Mouse (Mus musculus) right cerebral cortex, postnatal 14 days (tissue): ENCODE measurements around the gene Rpl13.

Experiments
- DNase-seq: peaks from one replicate; pipeline ENCODE4 v3.0.0; 2022

Rpl13 gene

DNA sequence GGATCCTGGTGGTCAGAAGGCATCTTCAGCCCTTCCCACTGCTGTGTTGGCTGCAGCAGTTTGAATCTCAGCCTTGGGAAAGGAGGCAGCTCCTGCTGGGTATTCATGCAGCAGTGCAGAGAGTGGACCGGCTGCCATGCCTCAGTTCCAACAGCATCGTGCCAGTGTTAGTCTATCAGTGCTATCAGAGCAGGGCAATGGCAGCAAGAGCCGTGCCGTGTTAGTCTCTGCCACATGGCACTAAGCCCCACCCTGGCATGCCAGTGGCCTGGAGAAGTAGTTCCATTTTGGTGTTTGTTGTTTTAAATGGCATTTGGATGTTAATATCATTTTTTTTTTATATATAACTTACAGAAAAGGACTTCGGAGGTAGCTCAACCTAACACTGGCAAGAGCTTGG, 6.8 kb downstream of the Rpl13 start:
- no peak for DNase-seq

DNA sequence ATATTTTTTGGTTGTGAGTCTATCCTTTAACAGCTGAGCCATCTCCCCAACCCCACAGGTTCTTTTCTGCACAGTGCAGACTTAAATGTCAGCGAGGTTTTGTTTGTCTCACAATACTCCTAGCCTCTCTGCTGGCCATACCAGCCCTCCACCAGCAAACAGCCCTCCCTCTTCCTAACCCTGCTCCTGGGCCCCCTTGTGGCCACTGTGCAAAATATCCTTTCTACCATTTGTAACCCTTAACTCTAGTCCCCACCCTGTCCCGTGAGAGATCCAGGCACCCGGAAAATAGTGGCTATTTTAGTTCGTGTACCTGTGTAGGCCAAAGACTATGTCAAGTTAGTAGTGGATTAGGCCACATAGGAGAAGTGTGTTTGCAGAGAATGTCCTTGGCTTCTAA, 8.5 kb downstream of the Rpl13 start:
- DNase-seq = peak; percentile 39

DNA sequence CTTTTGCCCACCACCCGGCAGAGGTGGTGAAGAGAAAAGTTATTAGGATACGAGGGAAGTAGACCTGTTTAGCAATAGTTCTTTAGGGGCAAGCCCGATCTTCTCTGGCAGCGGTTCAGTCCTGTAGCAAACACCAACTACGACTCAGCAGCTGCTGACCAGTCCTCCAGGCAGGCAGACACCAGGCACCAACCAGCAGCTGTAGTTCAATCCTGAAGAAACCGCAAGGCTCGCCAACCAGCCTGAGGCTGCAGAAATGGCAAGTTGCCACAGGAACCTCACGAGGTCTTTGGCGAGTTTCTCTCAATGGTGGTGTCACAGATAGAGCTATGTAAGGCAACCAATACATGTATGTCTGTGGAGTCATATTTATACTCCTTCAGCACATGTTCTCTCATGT, 10.7 kb downstream of the Rpl13 start:
- no peak for DNase-seq

DNA sequence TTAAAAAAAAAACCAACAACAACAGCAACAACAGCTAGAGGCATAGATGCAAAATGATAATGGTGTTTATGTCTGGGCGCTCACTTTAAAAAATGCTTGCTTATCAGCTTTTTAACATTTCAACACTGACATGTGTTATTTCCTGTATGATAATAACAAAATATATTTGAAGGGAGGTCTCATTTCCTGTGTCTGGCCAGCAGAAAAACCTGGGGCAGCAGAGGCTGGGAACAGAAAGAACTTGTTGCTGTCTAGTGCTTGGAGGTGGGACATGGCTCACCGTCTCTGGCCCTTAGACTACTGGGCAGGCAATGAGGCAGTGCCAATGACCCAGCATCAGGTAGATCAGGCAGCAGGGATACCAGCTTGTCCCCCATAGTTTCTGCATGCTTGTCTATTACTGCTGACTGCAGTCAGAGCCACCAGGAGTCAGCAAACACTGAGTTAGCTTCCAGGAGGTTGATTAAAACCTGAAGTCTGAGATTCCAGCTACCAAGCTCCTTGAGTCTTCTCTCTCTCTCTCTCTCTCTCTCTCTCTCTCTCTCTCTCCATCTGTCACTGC, 11.8 kb downstream of the Rpl13 start:
- DNase-seq = no peak

DNA sequence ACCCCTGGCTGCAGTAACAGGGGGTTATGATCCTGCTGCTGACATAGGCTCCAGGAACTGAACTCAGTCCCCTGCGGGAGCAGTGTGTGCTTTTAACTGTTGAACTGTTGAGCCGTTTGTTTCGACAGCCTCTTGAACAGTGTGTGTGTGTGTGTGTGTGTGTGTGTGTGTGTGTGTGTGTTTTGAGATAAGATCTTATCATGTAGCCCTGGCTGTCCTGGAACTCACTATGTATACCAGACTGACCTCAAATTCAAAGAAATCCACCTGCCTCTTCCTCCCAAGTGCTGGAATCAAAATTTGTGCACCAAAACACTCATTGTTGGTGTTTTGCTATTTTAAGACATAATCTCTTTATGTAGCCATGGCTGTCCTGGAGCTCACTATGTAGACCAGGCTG, 12.5 kb downstream of the Rpl13 start:
- no peak for DNase-seq

DNA sequence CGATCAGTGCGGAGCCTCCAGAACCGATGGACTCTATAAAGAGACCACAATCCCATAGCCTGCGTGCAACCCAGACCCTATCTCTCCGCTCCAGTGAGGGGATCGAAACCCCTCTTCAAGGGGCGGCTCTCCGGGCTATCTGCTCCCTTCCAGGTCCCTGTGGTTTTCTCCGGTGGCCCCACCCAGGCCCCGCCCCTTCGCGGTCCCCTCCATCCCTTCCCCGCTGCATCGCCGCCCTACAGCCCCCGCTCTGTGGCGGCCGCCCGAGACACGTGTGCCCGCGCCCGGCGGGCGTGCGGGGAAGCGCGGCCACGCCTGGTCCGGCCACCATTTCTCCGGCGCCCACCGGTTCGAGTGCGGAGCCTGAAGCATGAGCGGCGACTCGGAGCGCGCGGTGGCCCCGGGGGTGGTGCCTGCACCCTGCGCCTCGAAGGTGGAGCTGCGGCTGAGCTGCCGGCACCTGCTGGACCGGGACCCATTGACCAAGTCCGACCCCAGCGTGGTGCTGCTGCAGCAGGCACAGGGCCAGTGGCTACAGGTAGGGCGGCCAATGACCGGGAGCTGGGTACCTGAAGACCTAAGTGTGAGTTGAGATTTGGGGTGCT, 15.1 kb downstream of the Rpl13 start, which contains the start of gene Cpne7:
Gene Cpne7 (plus strand): TSS at position 248 of the 605 bp plus-strand sequence.
- DNase-seq = peak; percentile 40

DNA sequence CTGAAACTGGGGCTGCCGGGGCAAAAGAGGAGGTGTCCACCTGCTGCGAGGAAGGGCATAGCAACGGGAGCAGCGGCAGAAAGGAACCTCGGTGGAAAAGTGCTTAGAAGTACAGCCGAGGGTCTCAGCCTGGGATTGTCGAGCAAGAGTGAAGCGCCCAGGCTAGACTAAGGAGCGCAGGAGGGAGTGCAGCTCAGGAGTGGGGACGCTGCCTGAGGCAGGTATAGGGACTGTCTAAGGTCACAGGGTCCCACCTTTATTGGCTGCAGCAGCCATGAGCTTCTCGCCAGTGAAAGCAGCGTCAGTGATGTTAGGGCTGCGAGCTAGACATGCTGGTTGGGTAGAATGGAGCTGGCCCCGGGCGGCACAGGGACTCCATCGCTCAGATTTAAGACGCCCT, 15.6 kb downstream of the Rpl13 start:
- DNase-seq = no peak

DNA sequence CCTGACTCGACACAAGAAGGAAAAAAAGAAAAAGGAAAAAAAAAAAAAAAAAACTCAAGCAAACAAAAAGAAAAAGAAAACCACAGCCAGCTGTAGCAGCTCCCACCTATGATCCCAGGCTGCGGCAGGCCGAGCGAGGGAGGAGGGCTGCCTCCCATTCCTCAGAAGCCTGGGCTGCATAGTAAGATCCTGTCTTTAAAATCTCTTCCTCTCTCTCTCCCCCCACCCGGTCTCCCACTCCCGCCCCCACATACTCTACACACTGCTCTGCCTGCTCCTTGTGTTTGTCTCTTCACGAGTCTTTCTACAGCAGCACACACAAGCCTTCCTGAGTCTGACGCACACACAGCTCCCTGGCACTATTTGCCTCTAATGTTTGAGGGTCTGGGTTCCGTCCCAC, 19.9 kb downstream of the Rpl13 start:
- DNase-seq = no peak

DNA sequence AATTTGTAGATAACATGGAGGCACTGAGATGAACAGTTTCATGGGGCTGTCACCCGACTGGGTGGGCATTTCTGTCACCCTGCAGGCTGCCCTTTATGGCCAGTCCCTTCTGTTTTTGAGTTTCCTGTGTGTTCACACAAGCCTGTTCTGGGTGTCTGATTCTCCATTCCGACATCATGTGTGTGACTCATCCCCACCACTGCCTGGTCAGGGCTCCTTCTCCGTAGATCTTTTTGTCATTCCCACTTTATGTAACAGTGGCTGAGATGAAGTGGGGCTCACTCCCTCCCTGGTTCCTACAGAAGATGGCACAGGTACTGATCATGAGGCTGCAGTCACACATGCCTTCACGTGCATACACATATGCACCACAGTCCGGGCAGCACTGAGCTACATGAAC, 20.5 kb downstream of the Rpl13 start:
- DNase-seq = no peak

DNA sequence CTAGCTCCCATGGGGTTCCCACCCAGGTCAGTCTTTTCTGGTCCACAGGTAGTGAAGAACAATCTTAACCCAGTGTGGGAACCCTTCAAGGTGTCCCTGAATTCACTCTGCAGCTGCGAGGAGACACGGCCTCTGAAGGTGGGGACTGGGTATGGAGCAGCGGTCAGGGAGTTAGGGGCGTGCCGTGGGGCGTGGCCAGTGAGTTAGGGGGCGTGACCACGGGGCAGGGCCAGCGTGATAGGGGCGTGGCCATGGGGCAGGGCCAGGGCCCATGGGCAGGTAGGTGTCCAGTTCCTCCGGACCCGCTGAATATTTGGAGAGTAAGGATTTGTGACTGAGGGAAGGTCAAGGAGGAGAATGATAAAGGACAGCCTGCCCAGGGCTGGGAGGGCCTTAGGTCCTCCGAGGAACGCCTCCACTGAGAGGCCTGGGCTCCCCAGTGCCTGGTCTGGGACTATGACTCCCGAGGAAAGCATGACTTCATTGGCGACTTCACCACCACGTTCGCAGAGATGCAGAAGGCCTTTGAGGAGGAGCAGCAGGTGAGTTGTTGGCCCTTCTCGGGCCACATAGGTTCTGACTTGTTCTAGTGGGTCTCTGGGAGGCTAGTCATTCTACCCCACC, 24.2 kb downstream of the Rpl13 start:
- no peak for DNase-seq

DNA sequence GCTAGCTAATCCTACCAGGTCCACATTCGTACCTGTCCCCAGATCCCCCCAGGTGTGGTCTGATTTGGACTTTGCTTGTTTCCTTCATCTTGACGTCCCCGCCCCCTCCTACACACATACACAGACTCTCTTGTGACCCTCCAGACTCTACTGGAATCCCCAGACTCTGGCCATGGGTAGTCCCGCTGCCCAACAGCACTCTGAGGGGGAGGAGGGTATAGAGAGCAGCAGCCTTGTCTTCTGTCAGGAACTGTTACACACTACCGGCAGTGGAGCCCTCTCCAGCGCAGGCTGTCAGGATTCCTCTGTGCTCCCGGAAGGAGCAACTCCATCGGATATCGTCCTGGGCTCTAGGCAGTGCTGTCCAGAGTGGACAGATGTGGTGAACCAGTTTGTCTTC, 28.9 kb downstream of the Rpl13 start:
- DNase-seq = no peak

DNA sequence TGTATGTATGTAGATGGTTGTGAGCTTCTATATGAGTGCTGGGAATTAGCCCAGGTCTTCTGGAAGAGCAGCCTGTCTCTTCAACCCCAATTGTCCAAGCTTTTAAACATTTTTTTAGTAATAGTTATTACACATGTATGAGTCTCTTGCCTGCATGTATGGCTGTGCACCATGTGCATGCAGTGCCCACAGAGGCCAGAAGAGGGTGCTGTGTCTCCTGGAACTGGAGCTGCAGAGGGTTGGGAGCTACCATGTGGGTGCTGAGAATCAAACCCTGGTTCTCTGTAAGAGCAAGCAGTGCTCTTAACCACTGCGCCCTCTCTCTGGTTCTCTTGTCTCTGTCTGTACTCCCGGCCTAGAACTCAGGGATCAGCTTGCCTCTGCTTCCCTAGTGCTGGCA, 30.8 kb downstream of the Rpl13 start:
- DNase-seq = no peak

DNA sequence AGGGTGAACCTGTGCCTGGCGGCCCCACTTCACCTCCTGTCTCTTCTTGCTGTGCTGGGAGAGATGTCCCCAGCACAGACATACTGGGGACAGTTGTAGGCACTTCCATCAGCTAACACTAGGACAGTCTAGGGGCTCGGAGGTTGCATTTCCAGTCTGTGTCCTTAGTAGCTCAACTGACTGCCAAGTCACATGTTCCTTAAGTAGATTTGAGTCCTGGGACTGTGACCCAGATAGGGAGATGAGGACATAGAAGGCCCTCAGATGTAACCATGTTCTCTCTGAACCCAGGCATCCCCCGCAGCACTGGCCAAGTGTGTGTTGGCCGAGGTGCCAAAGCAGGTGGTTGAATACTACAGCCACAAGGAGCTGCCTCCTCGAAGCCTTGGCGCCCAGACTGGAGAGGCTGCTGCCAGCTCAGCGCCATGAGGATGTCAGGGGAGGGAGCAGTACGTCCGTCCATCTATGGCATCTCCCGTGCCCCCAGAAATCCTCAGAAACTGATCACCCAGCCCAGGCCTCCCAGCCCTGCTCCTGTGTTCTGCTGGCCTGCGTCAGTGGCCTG, 32.1 kb downstream of the Rpl13 start:
- no peak for DNase-seq

DNA sequence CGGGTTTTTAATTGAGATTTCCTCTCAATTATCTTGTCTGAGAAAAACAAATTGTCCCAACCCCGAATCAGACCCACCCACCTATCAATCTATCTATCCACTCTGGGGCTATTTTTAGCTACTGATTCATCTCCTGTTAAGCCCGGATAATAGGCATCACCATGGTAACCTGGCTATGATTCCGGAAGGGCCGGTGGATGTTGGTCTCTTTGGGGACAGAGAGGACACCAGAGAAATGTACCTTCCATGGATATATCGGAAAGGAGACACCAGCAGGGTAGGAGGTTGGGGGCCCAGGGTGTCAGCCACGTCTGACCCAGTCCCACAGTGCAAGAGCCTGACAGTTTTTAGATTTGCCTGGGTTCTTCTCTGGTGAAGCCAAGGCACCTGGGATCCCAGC, 33.3 kb downstream of the Rpl13 start:
- DNase-seq = no peak

DNA sequence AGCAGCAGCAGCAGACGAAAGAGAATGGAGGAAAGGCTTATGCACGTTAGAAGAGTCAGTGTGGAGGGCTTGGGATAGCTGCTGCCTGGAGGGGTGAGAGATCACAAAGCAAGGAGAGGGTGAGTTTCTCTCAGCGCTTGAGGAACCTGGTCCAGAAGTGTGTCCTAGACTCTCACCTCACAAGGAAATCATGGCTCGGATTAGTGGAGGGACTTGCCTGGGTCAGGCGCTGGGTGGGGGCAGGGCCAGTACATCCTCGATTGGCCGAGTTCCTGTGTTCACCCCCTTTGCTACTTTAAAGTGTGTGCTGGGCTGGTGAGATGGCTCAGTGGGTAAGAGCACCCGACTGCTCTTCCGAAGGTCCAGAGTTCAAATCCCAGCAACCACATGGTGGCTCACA, 33.7 kb downstream of the Rpl13 start:
- DNase-seq = no peak

DNA sequence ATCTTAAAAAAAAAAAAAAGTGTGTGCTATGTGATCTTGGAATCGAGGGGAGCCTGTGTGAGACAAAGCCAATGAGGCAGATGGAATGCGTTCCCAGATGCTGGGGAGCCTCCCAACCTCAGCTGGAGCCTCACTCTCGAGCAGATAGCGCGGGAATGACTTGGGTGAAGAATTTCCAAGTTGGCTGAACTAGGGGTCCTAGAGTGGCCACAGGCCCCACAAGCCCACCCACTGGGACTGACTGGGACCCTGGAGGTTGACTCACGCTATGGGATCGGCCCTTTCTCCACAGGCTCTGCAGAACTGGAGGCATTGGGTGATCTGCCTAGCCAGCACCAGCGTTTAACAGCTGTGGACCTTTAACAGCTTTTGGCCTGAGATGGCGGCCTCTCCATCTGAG, 34.1 kb downstream of the Rpl13 start:
- DNase-seq = no peak

DNA sequence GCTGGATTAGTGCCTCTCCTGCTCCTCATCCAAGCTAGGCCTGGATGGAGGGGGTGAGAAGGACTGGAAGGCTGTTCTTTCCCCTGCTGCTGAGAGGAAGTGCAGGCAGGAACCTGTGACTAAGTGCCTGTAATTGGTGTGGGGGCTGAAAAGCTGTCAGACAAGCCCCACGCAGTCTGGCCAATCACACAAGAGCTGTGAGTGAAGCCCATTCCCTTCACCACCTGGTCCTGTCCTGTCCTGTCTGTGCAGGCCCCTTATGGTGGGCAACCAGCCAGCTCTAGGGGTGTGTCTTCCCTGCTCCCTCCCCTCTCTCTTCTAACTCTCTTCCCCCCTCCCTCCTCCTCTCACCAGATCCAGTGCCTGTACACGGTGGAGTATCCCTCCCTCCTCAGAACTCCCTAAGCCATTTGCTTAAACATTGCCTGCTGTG, 35.5 kb downstream of the Rpl13 start:
- peak; percentile 62 for DNase-seq

DNA sequence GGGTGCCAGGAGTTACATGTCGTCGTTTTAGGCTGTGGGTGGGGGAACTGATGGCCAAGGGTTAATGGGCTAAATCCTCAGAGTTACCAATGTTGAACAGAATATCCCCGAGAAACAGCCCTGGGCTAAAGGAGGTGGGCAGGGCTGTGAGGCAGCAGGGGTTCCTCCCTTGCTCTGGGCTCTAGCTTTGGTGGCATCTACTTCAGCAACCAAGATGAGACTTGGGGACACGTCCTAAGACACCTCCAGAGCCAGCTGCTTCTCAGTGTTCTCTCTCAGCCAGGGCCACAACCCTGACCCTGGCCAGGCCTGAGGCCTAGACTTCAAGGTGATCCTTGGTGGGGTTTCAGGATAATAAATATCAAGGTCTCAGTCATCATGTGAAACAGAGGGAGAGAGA, 36.6 kb downstream of the Rpl13 start:
- DNase-seq = no peak

DNA sequence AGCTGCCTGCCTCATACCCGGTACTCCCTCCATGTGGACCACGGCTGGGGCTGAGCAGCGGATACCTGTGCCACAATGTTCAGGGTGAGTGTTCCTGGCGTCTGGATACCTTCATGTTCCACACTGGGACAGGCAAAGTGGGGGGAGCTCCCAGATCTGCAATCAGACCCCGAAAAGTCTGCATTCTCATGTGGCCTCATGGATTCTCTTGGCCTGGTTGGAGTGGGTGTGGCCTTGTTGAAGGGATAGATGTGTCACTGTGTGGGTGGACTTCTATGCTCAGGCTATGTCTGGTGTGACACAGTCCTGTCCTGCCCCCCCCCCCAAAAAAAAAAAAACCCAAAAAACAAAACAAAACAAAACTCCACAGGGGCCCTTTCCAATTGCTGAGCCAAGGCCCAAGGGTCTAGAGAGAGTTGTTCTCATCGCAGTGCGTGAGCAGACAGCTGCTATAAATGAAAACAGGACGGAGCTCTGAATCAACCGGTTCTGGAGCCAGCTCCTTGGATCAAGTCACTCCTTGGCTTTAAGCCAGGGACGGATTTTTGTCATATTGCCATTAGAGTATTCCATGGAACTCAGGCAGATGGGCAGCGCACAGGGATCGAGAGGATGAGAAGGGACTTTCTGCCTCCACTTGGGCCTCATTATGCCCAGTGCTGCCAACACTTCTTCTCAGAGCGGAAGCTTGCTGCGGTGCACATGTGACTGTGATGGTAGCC, 39.8 kb downstream of the Rpl13 start:
- peak; percentile 42 for DNase-seq

DNA sequence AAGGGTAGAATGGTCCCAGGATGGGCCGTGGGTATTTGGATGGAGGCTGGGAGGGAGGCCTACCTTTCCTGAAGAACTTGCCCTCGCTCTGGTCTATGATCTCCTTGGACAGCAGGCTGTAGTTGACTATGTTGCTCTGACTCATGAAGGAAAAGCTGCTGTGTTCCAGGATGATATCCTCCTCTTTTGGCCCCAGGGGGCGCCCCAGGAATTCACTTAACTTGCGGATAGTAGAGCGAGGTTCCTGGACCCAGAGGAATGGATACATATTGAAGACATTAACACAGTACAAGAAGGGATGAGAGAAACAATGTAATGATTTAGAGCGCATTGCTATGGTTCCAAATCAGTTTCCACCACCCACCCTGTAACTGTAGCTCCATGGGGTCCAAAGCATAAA, 43.1 kb downstream of the Rpl13 start:
- no peak for DNase-seq

DNA sequence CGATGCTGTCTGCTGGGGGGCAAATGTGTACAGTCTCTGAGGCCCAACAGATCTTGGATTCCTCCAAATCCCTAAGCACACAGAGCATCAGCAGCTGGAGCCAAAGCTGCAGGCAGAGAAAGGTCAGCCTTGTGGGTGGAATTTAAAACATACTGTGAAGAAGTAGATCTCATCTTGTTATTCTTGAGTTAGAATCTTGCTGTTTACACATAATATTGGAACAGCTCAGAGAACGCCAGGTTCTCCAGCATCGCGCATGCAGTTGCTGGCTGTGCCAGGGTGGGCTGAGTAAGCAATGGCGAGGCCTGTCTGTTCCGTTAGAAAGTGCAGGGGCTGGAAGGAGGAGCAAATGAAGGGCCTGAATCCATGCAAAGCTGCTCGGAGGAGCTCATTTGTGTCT, 44.2 kb downstream of the Rpl13 start:
- DNase-seq = no peak

DNA sequence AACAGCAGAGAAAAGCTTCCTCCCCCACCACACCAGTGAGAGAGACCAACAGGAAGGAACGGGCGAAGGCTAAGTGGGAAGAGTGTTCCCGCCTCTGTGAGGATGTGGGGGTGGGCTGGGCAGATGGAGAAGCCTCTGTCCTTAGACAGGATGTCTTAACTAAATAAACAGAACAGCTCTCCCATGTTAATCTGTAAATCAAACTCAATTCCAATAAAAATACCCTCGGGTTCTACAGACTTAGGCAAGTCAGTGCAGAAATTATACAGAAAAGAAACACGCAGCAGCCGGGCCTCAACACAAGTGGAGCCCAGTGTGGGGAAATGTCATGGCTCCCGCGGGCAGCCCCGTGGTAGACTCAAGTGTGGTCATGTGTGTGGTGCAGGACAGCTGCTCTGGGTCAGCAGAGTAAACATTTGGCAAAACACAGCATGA, 48.6 kb downstream of the Rpl13 start:
- DNase-seq = no peak
